Mouse (Mus musculus) MEL (cell line): ENCODE measurements around the gene Elf5. TPM values are rescaled to one million over a fixed set of nuclear protein-coding genes. Genes with fewer than 3 reads are reported as not detected.
A peak's percentile ranks its signal among the peaks of the same experiment; 100 is the strongest.

Experiments used
- DNase-seq: peaks from one replicate; pipeline ENCODE4 v3.0.0; 2011; ENCODE audit warnings: low read depth, low spot score
- H3K27ac ChIP-seq: 2 replicates; pipeline ENCODE4 v1.5.1; 2012; ENCODE audit warnings: low read depth, mild to moderate bottlenecking, control low read depth, low read length, moderate library complexity; ENCODE audit not compliant: control insufficient read depth
- H3K27me3 ChIP-seq, 2 experiments: fragments of 150-350 bp in 1 of 2; sonication (generic) in 1 of 2; 2 replicates each; pipeline ENCODE4 v1.6.1; 2012; ENCODE audit warnings: low read length in 2 of 2, mild to moderate bottlenecking in 2 of 2, improper control_type of control experiment in 1 of 2, moderate library complexity in 1 of 2; ENCODE audit not compliant: insufficient read depth in 2 of 2, control insufficient read depth in 1 of 2
- H3K36me3 ChIP-seq, 2 experiments: 2 replicates each; pipeline ENCODE4 v1.6.1; 2012 to 2014; ENCODE audit warnings: low read length in 2 of 2, improper control_type of control experiment in 1 of 2, inconsistent platforms in 1 of 2, mild to moderate bottlenecking in 1 of 2; ENCODE audit not compliant: insufficient read depth in 2 of 2, control insufficient read depth in 1 of 2
- H3K4me1 ChIP-seq, 2 experiments: fragments of 150-350 bp in 1 of 2; sonication (generic) in 1 of 2; 2 replicates each; pipeline ENCODE4 v1.6.1; 2012; ENCODE audit warnings: low read length in 2 of 2, improper control_type of control experiment in 1 of 2, mild to moderate bottlenecking in 1 of 2; ENCODE audit not compliant: insufficient read depth in 2 of 2, control insufficient read depth in 1 of 2
- H3K4me3 ChIP-seq, 2 experiments: fragments of 150-350 bp in 1 of 2; sonication (generic) in 1 of 2; 2 replicates each; pipeline ENCODE4 v1.5.1; 2012; ENCODE audit warnings: low read depth in 2 of 2, low read length in 2 of 2, mild to moderate bottlenecking in 2 of 2, moderate library complexity in 2 of 2, control low read depth in 1 of 2, improper control_type of control experiment in 1 of 2; ENCODE audit not compliant: control insufficient read depth in 1 of 2, insufficient read depth in 1 of 2
- H3K79me2 ChIP-seq: 2 replicates; pipeline ENCODE4 v1.6.1; 2012; ENCODE audit warnings: mild to moderate bottlenecking, low read length, moderate library complexity; ENCODE audit not compliant: control insufficient read depth, poor library complexity, insufficient read depth
- H3K9ac ChIP-seq: 2 replicates; pipeline ENCODE4 v1.6.1; 2012; ENCODE audit warnings: low read depth, mild to moderate bottlenecking, control low read depth, low read length, moderate library complexity; ENCODE audit not compliant: control insufficient read depth, poor library complexity, severe bottlenecking
- H3K9me3 ChIP-seq: fragments of 150-350 bp; sonication (generic); replicated peaks from 2 replicates; pipeline ENCODE4 v1.6.1; 2012; ENCODE audit warnings: mild to moderate bottlenecking, low read length, improper control_type of control experiment, moderate library complexity; ENCODE audit not compliant: insufficient read depth
- CHD1 ChIP-seq: IDR thresholded peaks from 2 replicates; pipeline ENCODE4 v1.6.1; 2012; ENCODE audit warnings: low read depth, mild to moderate bottlenecking, inconsistent platforms, low read length, improper control_type of control experiment
- E2F4 ChIP-seq: IDR thresholded peaks from 2 replicates; pipeline ENCODE4 v1.6.1; 2011; ENCODE audit warnings: low read depth, low read length, improper control_type of control experiment, borderline replicate concordance
- ELF1 ChIP-seq: IDR thresholded peaks from 2 replicates; pipeline ENCODE4 v1.6.1; 2014; ENCODE audit warnings: low read depth, mild to moderate bottlenecking, inconsistent platforms, low read length, improper control_type of control experiment, moderate library complexity
- EP300 ChIP-seq, 2 experiments: IDR thresholded peaks; 2 replicates each; pipeline ENCODE4 v1.6.1; 2011; ENCODE audit warnings: improper control_type of control experiment in 2 of 2, low read length in 2 of 2, low read depth in 1 of 2, mild to moderate bottlenecking in 1 of 2
- ETS1 ChIP-seq: IDR thresholded peaks from 2 replicates; pipeline ENCODE4 v1.6.1; 2012; ENCODE audit warnings: low read depth, mild to moderate bottlenecking, inconsistent platforms, low read length, improper control_type of control experiment, moderate library complexity
- GABPA ChIP-seq: IDR thresholded peaks from 2 replicates; pipeline ENCODE4 v1.6.1; 2012; ENCODE audit warnings: low read depth, mild to moderate bottlenecking, inconsistent platforms, low read length, improper control_type of control experiment, moderate library complexity
- GATA1 ChIP-seq: IDR thresholded peaks from 2 replicates; pipeline ENCODE4 v1.6.1; 2011; ENCODE audit warnings: low read depth, low read length, improper control_type of control experiment
- JUND ChIP-seq: IDR thresholded peaks from 2 replicates; pipeline ENCODE4 v1.6.1; 2011; ENCODE audit warnings: low read depth, mild to moderate bottlenecking, improper control_type of control experiment, low read length
- MAX ChIP-seq: IDR thresholded peaks from 2 replicates; pipeline ENCODE4 v1.6.1; 2011; ENCODE audit warnings: low read length, improper control_type of control experiment
- NELFE ChIP-seq: IDR thresholded peaks from 2 replicates; pipeline ENCODE4 v1.6.1; 2011; ENCODE audit warnings: low read depth, low read length, improper control_type of control experiment
- POLR2AphosphoS2 ChIP-seq: IDR thresholded peaks from 2 replicates; pipeline ENCODE4 v1.6.1; 2011; ENCODE audit warnings: low read length, improper control_type of control experiment
- POLR2AphosphoS5 ChIP-seq: IDR thresholded peaks from 2 replicates; pipeline ENCODE4 v1.6.1; 2012; ENCODE audit warnings: low read depth, borderline replicate concordance, mild to moderate bottlenecking, inconsistent platforms, low read length, moderate library complexity, mixed read lengths
- RAD21 ChIP-seq: IDR thresholded peaks from 2 replicates; pipeline ENCODE4 v1.6.1; 2011; ENCODE audit warnings: mild to moderate bottlenecking, low read depth, low read length, improper control_type of control experiment
- RCOR1 ChIP-seq: IDR thresholded peaks from 2 replicates; pipeline ENCODE4 v1.6.1; 2012; ENCODE audit warnings: low read depth, mild to moderate bottlenecking, inconsistent platforms, low read length, improper control_type of control experiment
- SIN3A ChIP-seq: IDR thresholded peaks from 2 replicates; pipeline ENCODE4 v1.6.1; 2012; ENCODE audit warnings: low read length, improper control_type of control experiment, inconsistent platforms
- SMC3 ChIP-seq: IDR thresholded peaks from 2 replicates; pipeline ENCODE4 v1.6.1; 2011; ENCODE audit warnings: low read depth, low read length, improper control_type of control experiment
- TAL1 ChIP-seq: IDR thresholded peaks from 2 replicates; pipeline ENCODE4 v1.6.1; 2012; ENCODE audit warnings: mild to moderate bottlenecking, inconsistent platforms, low read length, moderate library complexity, mixed read lengths
- TCF12 ChIP-seq: IDR thresholded peaks from 2 replicates; pipeline ENCODE4 v1.6.1; 2014; ENCODE audit warnings: low read depth, mild to moderate bottlenecking, inconsistent platforms, low read length, improper control_type of control experiment, moderate library complexity
- UBTF ChIP-seq: IDR thresholded peaks from 2 replicates; pipeline ENCODE4 v1.6.1; 2012; ENCODE audit warnings: low read depth, mild to moderate bottlenecking, inconsistent platforms, low read length, improper control_type of control experiment, moderate library complexity, borderline replicate concordance; ENCODE audit not compliant: insufficient read depth
- USF2 ChIP-seq, 2 experiments: IDR thresholded peaks; 2 replicates each; pipeline ENCODE4 v1.6.1; 2011 to 2012; ENCODE audit warnings: improper control_type of control experiment in 2 of 2, low read length in 2 of 2, borderline replicate concordance in 1 of 2, inconsistent platforms in 1 of 2, low read depth in 1 of 2, mild to moderate bottlenecking in 1 of 2; ENCODE audit not compliant: insufficient read depth in 1 of 2
- ZKSCAN1 ChIP-seq: IDR thresholded peaks from 2 replicates; pipeline ENCODE4 v1.6.1; 2012; ENCODE audit warnings: low read depth, mild to moderate bottlenecking, inconsistent platforms, low read length, improper control_type of control experiment, moderate library complexity
- ZMIZ1 ChIP-seq: IDR thresholded peaks from 2 replicates; pipeline ENCODE4 v1.6.1; 2012; ENCODE audit warnings: low read depth, mild to moderate bottlenecking, inconsistent platforms, low read length, improper control_type of control experiment, moderate library complexity
- ZNF384 ChIP-seq: IDR thresholded peaks from 2 replicates; pipeline ENCODE4 v1.6.1; 2012; ENCODE audit warnings: low read depth, mild to moderate bottlenecking, inconsistent platforms, low read length, improper control_type of control experiment
- polyA plus RNA-seq, 2 experiments: library from polyadenylated mRNA; stranded (reverse) in 1 of 2; unstranded in 1 of 2; fragments of >175 nt in 1 of 2; fragments of >200 nt in 1 of 2; gene quantifications; 2 replicates each; pipeline versions ENCODE4 v1.2.1 to v1.2.4; 2012; ENCODE audit warnings: low replicate concordance in 2 of 2, low read depth in 1 of 2; ENCODE audit not compliant: insufficient read length in 2 of 2, insufficient read depth in 1 of 2, missing spikeins in 1 of 2
- total RNA-seq: library from RNA; depleted of rRNA; stranded (reverse); fragments of 300-350 nt; gene quantifications from 2 replicates; pipeline ENCODE4 v1.2.3, GENCODE M21; 2012

The Elf5 gene
- total and polyA plus RNA-seq, 3 experiments, result 0.07 TPM; not detected in 2

DNA sequence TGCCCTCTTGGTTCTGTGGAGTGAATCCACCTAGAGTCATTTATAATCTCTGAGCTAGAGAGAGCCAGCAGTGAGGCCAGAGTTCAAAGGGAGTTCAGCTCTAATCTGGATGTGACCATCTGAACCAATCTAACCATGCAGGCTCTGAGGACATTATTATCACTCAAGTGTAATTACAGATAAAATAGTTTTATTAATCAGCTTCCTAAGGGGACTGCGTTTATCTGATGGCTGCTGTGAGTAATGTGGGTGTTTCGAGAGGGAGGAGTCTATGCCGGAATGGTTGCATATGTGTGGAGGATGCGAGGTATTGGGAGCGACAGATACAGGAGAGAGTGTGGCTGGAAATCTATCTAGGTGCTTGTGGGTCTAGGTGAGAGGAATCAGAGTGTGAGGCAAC is 1.9 kb downstream of the Elf5 start:
- H3K36me3 ChIP-seq, result peaks cover 0 to 9% of the 10 kb centered on the region in 2 experiments; a peak in 2 of 4 replicates
- peak; percentile 53; the same call in 1 of the 2 replicates for TF ChIP-seq TCF12
- peak; percentile 56 to 62 for TF ChIP-seq EP300 (IDR thresholded peaks at IDR 0.05; ENCODE audit: low read depth in 1 of 2, low read length in 2 of 2)
- TF ChIP-seq SIN3A, result no peak
- TF ChIP-seq GATA1, result peak; percentile 77
- TF ChIP-seq ETS1, result 0 out of 2 replicates have a peak, but pooled peaks have one; percentile 13
- TF ChIP-seq, all 39 proteins: peak for 4
- H3K9me3 ChIP-seq, result no peaks in the 10 kb centered on the region
- H3K4me1 ChIP-seq, result peaks cover 0 to 8% of the 10 kb centered on the region in 2 experiments; a peak in 1 of 4 replicates
- DNase-seq, result peak; percentile 16
- H3K4me3 ChIP-seq, result no peak overlapping the region
- no peaks in the 10 kb centered on the region; a peak in 1 of 4 replicates for H3K27me3 ChIP-seq
- H3K27ac ChIP-seq, result no peak overlapping the region
- H3K9ac ChIP-seq, result no peak overlapping the region
- H3K79me2 ChIP-seq, result no peaks in the 10 kb centered on the region

DNA sequence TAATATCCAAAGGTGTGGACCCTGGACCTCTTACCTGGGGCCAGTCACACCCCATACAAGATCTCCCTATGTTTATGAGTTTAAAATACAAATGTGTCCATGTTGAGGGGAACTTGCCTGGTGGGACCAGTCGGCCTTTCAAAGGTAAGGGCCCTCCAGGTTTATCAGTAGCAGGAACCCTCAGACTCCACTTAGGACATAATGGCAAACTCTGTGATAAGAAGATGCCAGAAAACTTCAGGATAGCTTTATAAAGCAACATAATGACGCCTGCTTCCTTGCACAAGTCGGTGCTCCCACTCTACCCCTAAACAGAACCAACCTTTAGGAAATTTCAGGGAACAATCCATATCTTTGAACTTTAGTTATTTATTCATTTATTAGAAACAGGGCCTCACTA is 4.3 kb downstream of the Elf5 start:
- Histone ChIP-seq H3K27me3 (peaks cover 2 to 5% of the 10 kb centered on the region in 2 experiments; a peak in 2 of 4 replicates), H3K79me2 (no peaks in the 10 kb centered on the region), H3K9me3 (no peaks in the 10 kb centered on the region), H3K9ac (no peak overlapping the region), H3K4me3 (no peak overlapping the region), H3K4me1 (peaks cover 0 to 8% of the 10 kb centered on the region in 2 experiments; a peak in 2 of 4 replicates), H3K27ac (no peak overlapping the region), H3K36me3 (peaks cover 0 to 9% of the 10 kb centered on the region in 2 experiments; a peak in 2 of 4 replicates)
- no peak for TF ChIP-seq ETS1
- TF ChIP-seq RCOR1, result no peak
- TF ChIP-seq POLR2AphosphoS5, result no peak
- no peak for TF ChIP-seq ELF1
- no peak for TF ChIP-seq TCF12
- TF ChIP-seq SMC3, result no peak
- no peak for DNase-seq

GRCm38 (mm10) chr2:103420650-103421507 is 9.4 kb downstream of the Elf5 start:
- H3K27ac ChIP-seq, result no peak overlapping the region
- peaks cover 6 to 9% of the 10 kb centered on the region in 2 experiments; a peak in 3 of 4 replicates for H3K27me3 ChIP-seq
- peak; percentile 38 for DNase-seq
- TF ChIP-seq ZMIZ1 (no peak), SIN3A (no peak), CHD1 (no peak), RAD21 (no peak), TCF12 (no peak), UBTF (no peak), TAL1 (no peak), POLR2AphosphoS2 (no peak), USF2 (IDR thresholded peaks at IDR 0.05; ENCODE audit: borderline replicate concordance in 1 of 2, insufficient read depth in 1 of 2, low read depth in 1 of 2, low read length in 2 of 2) (no peak), SMC3 (no peak), NELFE (no peak), GABPA (no peak), E2F4 (no peak), ZKSCAN1 (no peak), MAX (no peak), RCOR1 (no peak), JUND (no peak), ZNF384 (no peak), EP300 (IDR thresholded peaks at IDR 0.05; ENCODE audit: low read depth in 1 of 2, low read length in 2 of 2) (no peak)
- no peaks in the 10 kb centered on the region for H3K9me3 ChIP-seq
- no peaks in the 10 kb centered on the region; a peak in 1 of 4 replicates for H3K4me1 ChIP-seq
- H3K79me2 ChIP-seq, result no peaks in the 10 kb centered on the region
- H3K9ac ChIP-seq, result no peak overlapping the region
- H3K4me3 ChIP-seq, result no peak overlapping the region
- H3K36me3 ChIP-seq, result no peaks in the 10 kb centered on the region
